Mouse (Mus musculus) ovary, adult 10 weeks (tissue): Measurements from ENCODE around the gene Abca17. TPM values are rescaled to one million over a fixed set of nuclear protein-coding genes. Genes with fewer than 3 reads are reported as not detected.

ENCODE experiments used
- polyA plus RNA-seq: library from polyadenylated mRNA; stranded (reverse); fragments of 350-450 nt; fragmentation: Illumina TruSeq; extraction: RNeasy Lipid Tissue Mini Kit (QIAGEN cat#74804); gene quantifications from one replicate; pipeline ENCODE4 v1.2.3, GENCODE M21; 2014

Abca17 gene
- not detected for polyA plus RNA-seq

DNA sequence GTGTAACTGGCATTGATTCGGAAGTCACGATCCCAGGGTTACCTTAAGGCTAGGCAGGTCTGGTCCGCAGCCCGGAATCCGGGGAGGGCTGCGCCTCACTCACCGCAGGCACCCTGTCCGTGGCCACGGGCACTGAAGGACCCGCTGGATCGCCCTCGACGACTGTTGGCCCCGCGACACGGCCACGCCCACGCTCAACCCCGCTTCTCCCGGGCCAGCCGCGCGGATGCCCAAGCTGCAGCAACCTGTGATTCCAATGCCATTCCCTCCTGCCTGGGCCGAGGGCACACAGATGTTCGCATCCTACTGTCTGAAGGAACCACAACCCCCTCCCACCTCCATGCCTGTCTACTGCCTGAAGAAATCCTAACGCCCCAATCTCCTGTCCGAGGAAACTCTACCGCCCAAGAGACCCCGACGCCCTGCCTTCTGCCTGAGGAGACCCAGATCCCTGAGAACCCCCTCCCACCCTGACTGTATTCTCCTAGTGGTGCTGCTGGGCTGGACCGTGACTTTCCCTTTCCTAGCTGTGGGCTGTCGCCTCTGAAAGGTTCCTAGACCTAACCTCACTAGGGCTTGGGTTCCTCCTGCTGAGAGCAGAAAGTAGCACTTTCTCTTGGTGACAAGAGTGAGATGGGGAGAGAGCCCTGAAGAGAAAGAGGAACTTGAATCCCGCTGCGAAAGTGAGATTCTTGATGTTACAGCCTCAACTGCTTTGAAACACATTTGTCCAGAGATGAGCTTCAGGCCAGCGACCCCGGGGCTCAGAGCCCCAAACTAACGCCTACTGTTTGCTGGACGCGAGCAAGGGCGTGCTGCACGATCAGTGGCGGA lies at the start of gene Abca17:
Gene Abca17 (minus strand): TSS at position 143 of the 834 bp plus-strand sequence.

GRCm38 (mm10) chr17:24351760-24352357 lies 991 bp upstream of the Abca17 start, which contains the start of gene Abca3:
Gene Abca3 (plus strand): TSS chr17:24351950.

GRCm38 (mm10) chr17:24251320-24252069 lies 99.4 kb downstream of the Abca17 start, which contains the start of gene Ccnf:
Gene Ccnf (minus strand): TSS chr17:24251484.

DNA sequence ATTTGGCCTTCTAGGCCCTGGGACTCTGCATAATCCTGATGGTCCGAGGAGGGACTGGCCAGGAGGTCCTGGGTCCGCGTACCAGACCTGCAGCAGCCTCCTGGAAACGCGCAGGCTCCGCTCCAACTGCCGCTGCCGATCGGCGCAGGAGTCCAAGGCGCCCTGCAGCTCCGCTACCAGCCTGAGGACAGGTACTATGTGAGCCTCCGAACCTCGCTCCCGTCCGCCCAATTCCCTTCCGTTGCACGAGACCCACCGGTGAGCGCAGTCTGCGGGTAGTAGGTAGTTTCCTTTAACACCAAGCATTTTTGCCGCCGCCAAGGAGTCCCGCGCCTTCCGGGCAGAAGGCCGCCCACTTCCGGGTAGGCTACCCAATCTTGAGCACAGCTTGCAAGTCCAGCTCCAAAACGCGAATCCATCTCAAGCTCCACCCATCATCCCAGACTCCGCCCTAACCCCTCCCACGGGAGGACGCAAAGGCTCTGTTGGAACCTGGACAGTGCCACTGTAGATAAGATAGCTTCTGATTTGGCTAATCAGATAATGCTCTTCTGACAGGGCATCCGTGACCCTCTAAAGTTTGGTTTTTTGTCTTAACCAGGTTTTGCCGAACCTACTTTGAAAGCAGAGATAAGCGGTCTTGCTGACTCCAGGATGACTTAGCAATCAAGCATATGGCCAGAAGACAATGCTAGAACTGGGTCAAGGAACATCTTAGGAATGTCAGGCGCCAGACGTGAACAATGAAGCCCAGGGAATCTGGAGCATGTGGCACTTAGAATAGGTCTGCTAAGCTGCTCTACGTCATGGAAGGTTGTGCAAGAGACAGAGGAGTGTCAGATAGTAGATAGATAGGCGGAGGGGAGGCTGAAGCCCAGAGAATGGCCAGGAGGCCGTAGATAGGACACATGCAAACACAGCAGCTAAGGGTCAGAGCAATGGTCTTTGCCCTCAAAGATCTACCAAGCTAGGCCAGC lies 130.1 kb downstream of the Abca17 start, which contains the start of gene Tedc2:
Gene Tedc2 (minus strand): TSS at position 417 of the 977 bp plus-strand sequence.

Other genes starting within 250 kb of the Abca17 start
- gene Pdpk1, start 200.1 kb downstream of the Abca17 start, polyA plus RNA-seq = 52.1 TPM
- not detected for gene Amdhd2, start 187.3 kb downstream of the Abca17 start, polyA plus RNA-seq
- 42.9 TPM for gene Atp6v0c, start 181.4 kb downstream of the Abca17 start, polyA plus RNA-seq
- 18.2 TPM for gene Tbc1d24, start 145.5 kb downstream of the Abca17 start, polyA plus RNA-seq
- gene Ntn3, start 141.5 kb downstream of the Abca17 start, polyA plus RNA-seq = 0.48 TPM
- gene Tedc2, start 130.2 kb downstream of the Abca17 start, polyA plus RNA-seq = 4.7 TPM
- gene Ccnf, start 99.6 kb downstream of the Abca17 start, polyA plus RNA-seq = 5.2 TPM
- 1.7 TPM for gene Abca3, start 882 bp upstream of the Abca17 start, polyA plus RNA-seq
- 81.8 TPM for gene Rnps1, start 63.5 kb upstream of the Abca17 start, polyA plus RNA-seq
- 15.1 TPM for gene Eci1, start 75.6 kb upstream of the Abca17 start, polyA plus RNA-seq
- gene Dnase1l2, start 92.0 kb upstream of the Abca17 start, polyA plus RNA-seq = not detected
- gene E4f1, start 119.2 kb upstream of the Abca17 start, polyA plus RNA-seq = 0.46 TPM
- 29.5 TPM for gene Pgp, start 119.3 kb upstream of the Abca17 start, polyA plus RNA-seq
- not detected for gene Bricd5, start 122.8 kb upstream of the Abca17 start, polyA plus RNA-seq
- 5.6 TPM for gene Mlst8, start 128.0 kb upstream of the Abca17 start, polyA plus RNA-seq
- gene Caskin1, start 137.5 kb upstream of the Abca17 start, polyA plus RNA-seq = 0.80 TPM
- gene Traf7, start 176.9 kb upstream of the Abca17 start, polyA plus RNA-seq = 5.3 TPM
- gene Rab26, start 183.1 kb upstream of the Abca17 start, polyA plus RNA-seq = not detected
- gene Pkd1, start 198.8 kb upstream of the Abca17 start, polyA plus RNA-seq = 6.3 TPM